Mouse (Mus musculus) midbrain, embryonic 15.5 days (tissue): ENCODE measurements around the gene Trp53rkb. TPM values are rescaled to one million over a fixed set of nuclear protein-coding genes. Genes with fewer than 3 reads are reported as not detected.

Experiments used
- ATAC-seq: fragments of 200-750 bp; cut with Nextera tagmentation; replicated peaks from 2 replicates; pipeline ENCODE4 v1.8.0; 2017; ENCODE audit warnings: moderate TSS enrichment
- H3K27ac ChIP-seq: fragments of 300-500 bp; sonication (generic); 2 replicates; pipeline ENCODE4 v1.5.1; 2015; ENCODE audit warnings: mild to moderate bottlenecking, inconsistent platforms
- H3K27me3 ChIP-seq: fragments of 300-500 bp; sonication (generic); replicated peaks from 2 replicates; pipeline ENCODE4 v1.6.1; 2015; ENCODE audit warnings: inconsistent platforms
- H3K36me3 ChIP-seq: fragments of 300-500 bp; sonication (generic); replicated peaks from 2 replicates; pipeline ENCODE4 v1.6.1; 2015; ENCODE audit warnings: inconsistent platforms
- H3K4me1 ChIP-seq: fragments of 300-500 bp; sonication (generic); 2 replicates; pipeline ENCODE4 v1.6.1; 2015; ENCODE audit warnings: inconsistent platforms
- H3K4me2 ChIP-seq: fragments of 300-500 bp; sonication (generic); 2 replicates; pipeline ENCODE4 v1.6.1; 2015; ENCODE audit warnings: inconsistent platforms, mild to moderate bottlenecking, moderate library complexity
- H3K4me3 ChIP-seq: fragments of 300-500 bp; sonication (generic); 2 replicates; pipeline ENCODE4 v1.5.1; 2015; ENCODE audit warnings: mild to moderate bottlenecking, inconsistent platforms
- H3K9ac ChIP-seq: fragments of 300-500 bp; sonication (generic); 2 replicates; pipeline ENCODE4 v1.6.1; 2015; ENCODE audit warnings: mild to moderate bottlenecking, inconsistent platforms
- H3K9me3 ChIP-seq: fragments of 300-500 bp; sonication (generic); 2 replicates; pipeline ENCODE4 v1.6.1; 2016; ENCODE audit warnings: inconsistent platforms
- WGBS: fragments of 180-500 bp; shearing (Covaris S2); methylation state at CpG from one replicate; pipeline ENCODE4 v1.1.7; 2015; ENCODE audit warnings: mixed read lengths; 5-methylcytosine and 5-hydroxymethylcytosine counted together
- polyA plus RNA-seq: library from polyadenylated mRNA; unstranded; fragments of >200 nt; fragmentation: Nextera tagmentation; extraction: Ambion mirVana; gene quantifications from 2 replicates; pipeline ENCODE4 v1.2.1, GENCODE M21; 2015

Trp53rkb gene
- polyA plus RNA-seq, 1 experiment from 2014 or later: 11.0 TPM

DNA sequence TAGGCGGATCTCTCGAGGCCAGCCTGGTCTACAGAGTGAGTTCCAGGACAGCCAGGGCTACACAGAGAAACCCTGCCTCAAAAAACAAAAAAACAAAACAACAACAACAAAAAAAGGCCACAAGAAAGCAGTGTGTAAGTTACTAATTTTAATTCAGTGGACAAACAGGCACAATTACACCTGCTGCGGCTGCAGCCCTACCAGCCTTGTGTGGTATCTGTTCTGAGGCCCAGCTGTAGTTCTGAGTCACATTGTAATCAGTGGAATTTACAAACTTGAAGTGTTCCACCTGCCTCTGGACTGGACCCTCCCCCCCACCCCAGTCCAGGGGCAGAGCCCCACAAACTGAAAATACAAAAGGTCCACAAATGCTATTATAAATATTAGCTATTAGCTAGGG lies 11.0 kb downstream of the Trp53rkb start:
- Histone ChIP-seq H3K4me1 (peaks cover 9% of the 10 kb centered on the region), H3K27ac (no peak overlapping the region), H3K36me3 (peaks cover 2% of the 10 kb centered on the region), H3K27me3 (no peaks in the 10 kb centered on the region), H3K9ac (no peak overlapping the region), H3K4me3 (no peak overlapping the region), H3K4me2 (no peak overlapping the region), H3K9me3 (no peaks in the 10 kb centered on the region)
- no peak for ATAC-seq
- WGBS: 94% methylated on average over 3 of the region's 3 CpGs

- no peaks in the 10 kb centered on the region for H3K27me3 ChIP-seq
- peak; percentile 84 for ATAC-seq
- peak within 1 kb of the TSS; percentile 87 for H3K4me3 ChIP-seq
- H3K9me3 ChIP-seq: no peaks in the 10 kb centered on the region
- no peaks in the 10 kb centered on the region for H3K36me3 ChIP-seq
- H3K4me2 ChIP-seq: peak within 1 kb of the TSS; percentile 91
- H3K4me1 ChIP-seq: peaks cover 9% of the 10 kb centered on the region
- WGBS: under 1% methylated on average over 66 of the region's 76 CpGs
- peak within 1 kb of the TSS; percentile 65 for H3K27ac ChIP-seq
- peak within 1 kb of the TSS; percentile 84 for H3K9ac ChIP-seq
These were observed 13.2 kb downstream of the Trp53rkb start, which contains the start of gene Arfgef2 for GRCm38 (mm10) chr2:166805250-166806172. Arfgef2 (plus strand) TSS chr2:166805588.

DNA sequence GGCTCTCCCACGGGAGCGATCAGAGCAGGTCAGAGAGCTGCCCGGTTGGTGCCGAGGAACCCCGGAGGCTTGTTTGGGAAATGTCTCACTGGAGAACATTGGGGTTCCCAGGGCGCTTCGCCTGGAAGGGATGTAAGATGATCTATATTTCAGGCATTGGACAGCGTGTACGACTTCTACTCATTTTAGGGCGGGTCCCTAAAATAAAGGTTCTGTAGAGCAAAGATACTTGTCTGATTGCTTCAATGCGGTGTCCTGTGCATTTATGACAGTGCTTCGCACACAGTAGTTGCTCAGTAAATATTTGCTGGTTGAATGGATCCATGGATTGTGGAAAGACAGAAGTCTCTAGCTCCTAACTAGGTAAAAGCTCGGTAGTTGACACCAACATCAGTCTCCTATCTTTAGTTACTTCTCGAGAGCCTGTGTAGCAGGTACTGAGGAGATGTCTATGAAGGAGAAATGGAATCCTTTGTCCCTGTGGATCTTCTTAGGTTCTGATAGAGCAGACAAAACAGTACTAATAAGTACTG lies 13.9 kb downstream of the Trp53rkb start:
- H3K4me2 ChIP-seq: peak overlapping the region; percentile 91
- H3K9ac ChIP-seq: peak overlapping the region; percentile 84
- peak overlapping the region; percentile 87 for H3K4me3 ChIP-seq
- H3K36me3 ChIP-seq: no peaks in the 10 kb centered on the region
- H3K9me3 ChIP-seq: no peaks in the 10 kb centered on the region
- H3K27ac ChIP-seq: peak overlapping the region; percentile 65; the same call in 1 of the 2 replicates
- no peak for ATAC-seq
- peaks cover 9% of the 10 kb centered on the region for H3K4me1 ChIP-seq
- H3K27me3 ChIP-seq: no peaks in the 10 kb centered on the region
- WGBS: 27% methylated on average over 14 of the region's 14 CpGs

DNA sequence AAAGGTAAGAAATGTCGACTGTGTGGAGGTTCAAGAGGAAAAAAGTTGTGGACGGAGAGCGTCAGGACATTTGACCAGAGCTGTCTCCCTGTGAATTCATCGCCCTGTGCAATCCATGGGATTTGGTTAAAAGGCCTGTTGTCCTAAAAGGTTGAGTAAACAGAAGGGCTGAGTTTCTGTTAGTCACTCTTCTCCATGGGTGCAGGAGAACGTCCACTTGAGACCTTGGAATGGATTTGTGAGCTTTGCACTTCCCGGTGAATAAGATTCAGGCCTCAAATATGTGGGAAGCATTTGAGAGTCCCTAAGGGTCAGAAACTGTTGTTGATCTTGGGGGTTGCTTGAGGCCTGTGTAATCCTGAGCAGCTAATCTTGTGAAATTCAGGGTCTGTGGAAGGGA lies 14.5 kb downstream of the Trp53rkb start:
- Histone ChIP-seq H3K4me3 (no peak overlapping the region), H3K36me3 (no peaks in the 10 kb centered on the region), H3K9me3 (no peaks in the 10 kb centered on the region), H3K27ac (no peak overlapping the region), H3K4me1 (peaks cover 9% of the 10 kb centered on the region), H3K4me2 (no peak overlapping the region; the same call in none of the 2 replicates), H3K9ac (no peak overlapping the region), H3K27me3 (no peaks in the 10 kb centered on the region)
- no peak for ATAC-seq
- WGBS: 85% methylated on average over 6 of the region's 6 CpGs

DNA sequence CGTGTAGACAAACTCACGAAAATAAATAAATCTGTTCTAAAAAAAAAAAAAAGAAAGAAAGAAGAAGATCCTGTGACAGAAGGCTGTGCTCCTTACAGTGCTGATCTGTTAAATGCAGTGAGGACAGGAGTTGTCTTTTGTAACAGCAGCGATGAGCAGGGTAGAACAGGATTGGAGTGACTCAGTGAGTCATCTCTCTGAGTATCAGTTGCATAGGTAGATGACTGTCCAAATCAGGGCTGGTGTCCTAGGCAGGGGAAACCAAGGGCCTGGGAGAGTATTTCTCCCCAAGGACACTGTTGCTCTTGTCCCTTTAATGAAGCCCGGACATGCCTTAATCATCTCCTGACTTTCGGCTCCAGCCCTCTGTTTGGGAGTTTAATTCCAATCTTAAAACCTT lies 17.2 kb downstream of the Trp53rkb start:
- Histone ChIP-seq H3K36me3 (no peaks in the 10 kb centered on the region), H3K9me3 (no peaks in the 10 kb centered on the region), H3K4me2 (no peak overlapping the region), H3K27me3 (no peaks in the 10 kb centered on the region), H3K4me3 (no peak overlapping the region), H3K9ac (no peak overlapping the region), H3K4me1 (peaks cover 9% of the 10 kb centered on the region), H3K27ac (no peak overlapping the region)
- WGBS: 88% methylated on average over 5 of the region's 5 CpGs
- no peak for ATAC-seq

- Histone ChIP-seq H3K9me3 (no peaks in the 10 kb centered on the region), H3K27ac (no peak overlapping the region), H3K4me1 (peaks cover 7% of the 10 kb centered on the region), H3K4me2 (no peak overlapping the region), H3K27me3 (no peaks in the 10 kb centered on the region), H3K36me3 (no peaks in the 10 kb centered on the region), H3K4me3 (no peak overlapping the region), H3K9ac (no peak overlapping the region)
- ATAC-seq: no peak
- 78% methylated on average over 10 of the region's 10 CpGs for WGBS
These were observed 18.5 kb downstream of the Trp53rkb start for GRCm38 (mm10) chr2:166810821-166811220.

DNA sequence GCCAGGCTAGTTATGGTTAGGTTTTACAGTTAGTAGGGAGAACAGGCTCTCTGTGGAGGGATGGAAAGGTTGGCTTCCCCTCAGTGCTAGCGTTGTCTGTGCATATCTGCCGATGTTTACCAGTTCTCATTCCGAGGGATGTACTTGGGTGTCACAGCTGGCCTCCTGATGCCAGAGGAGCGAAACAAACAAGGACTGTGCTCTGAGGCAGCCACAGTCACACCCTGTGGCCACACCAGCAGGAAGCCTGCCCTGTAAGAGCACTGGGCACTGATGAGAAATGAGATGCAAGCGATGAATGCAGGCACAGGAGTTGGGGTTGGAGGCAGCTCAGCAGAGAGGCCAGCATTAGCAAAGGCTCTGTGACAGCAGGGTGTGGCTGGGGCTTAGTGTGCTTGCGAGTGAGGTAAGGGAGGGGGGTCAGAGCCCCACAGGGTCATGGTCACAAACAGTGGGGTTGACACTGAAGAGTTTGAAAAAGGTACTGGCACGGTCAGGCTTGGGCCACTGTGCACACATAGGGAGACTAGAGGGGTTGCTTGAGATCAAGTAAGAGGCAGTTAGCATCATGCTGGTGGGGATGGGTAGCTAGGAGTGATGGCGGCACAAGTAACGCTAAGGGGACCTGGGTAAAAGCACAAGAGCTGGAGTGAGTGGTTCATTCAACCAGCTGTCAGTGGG lies 26.3 kb downstream of the Trp53rkb start:
- WGBS: 90% methylated on average over 9 of the region's 9 CpGs
- Histone ChIP-seq H3K4me3 (no peak overlapping the region), H3K4me1 (no peaks in the 10 kb centered on the region; the same call in 1 of the 2 replicates), H3K9me3 (no peaks in the 10 kb centered on the region), H3K27me3 (no peaks in the 10 kb centered on the region), H3K36me3 (no peaks in the 10 kb centered on the region), H3K9ac (no peak overlapping the region), H3K4me2 (no peak overlapping the region), H3K27ac (no peak overlapping the region)
- no peak for ATAC-seq

DNA sequence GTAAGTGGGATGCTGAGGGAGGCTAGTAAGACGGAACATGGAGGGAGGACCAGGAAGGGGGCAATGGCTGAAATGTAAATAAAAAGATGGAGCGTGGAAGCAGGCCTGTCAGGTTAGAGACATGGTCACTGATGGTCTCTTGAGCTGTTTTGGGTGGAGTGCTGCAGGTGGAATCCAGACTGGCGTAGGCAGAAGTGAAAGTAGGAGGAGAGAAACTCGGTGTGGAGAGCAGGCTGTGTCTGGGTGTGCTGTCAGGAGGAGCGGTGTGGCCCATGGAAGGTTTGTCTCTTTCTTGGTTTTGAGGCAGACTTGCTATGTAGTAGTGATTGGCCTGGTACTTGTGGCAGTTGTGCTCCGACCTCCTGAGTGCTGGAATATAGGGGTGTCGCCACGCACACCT lies 27.5 kb downstream of the Trp53rkb start:
- Histone ChIP-seq H3K4me3 (no peak overlapping the region), H3K4me2 (no peak overlapping the region), H3K9ac (no peak overlapping the region), H3K27ac (no peak overlapping the region), H3K9me3 (no peaks in the 10 kb centered on the region), H3K27me3 (no peaks in the 10 kb centered on the region), H3K36me3 (no peaks in the 10 kb centered on the region), H3K4me1 (no peaks in the 10 kb centered on the region; the same call in 1 of the 2 replicates)
- no peak for ATAC-seq
- WGBS: 93% methylated on average over 8 of the region's 8 CpGs

DNA sequence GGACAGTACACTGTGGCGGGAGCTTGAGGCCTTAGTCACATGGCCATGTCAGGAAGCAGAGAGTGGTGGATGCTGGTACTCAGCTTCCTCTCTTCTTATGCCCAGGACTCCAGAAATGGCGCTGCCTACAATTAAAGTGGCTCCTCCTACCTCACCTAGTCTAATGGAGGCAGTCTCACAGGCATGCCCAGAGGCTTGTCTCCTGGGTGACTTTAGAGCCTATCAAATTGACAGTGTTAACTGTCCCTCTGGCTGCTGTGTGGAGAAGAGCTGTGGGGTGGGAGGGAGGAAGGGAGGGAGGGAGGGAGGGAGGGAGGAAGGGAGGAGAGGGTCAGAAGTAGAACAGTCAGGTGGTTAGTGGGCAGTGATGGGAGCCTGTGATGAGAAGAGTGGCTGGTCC lies 28.5 kb downstream of the Trp53rkb start:
- Histone ChIP-seq H3K9ac (no peak overlapping the region), H3K9me3 (no peaks in the 10 kb centered on the region), H3K27ac (no peak overlapping the region), H3K36me3 (no peaks in the 10 kb centered on the region), H3K4me3 (no peak overlapping the region), H3K27me3 (no peaks in the 10 kb centered on the region), H3K4me1 (no peaks in the 10 kb centered on the region; the same call in 1 of the 2 replicates), H3K4me2 (no peak overlapping the region)
- ATAC-seq: no peak
- WGBS: 63% methylated on average over 2 of the region's 2 CpGs

GRCm38 (mm10) chr2:166821406-166821805 lies 29.1 kb downstream of the Trp53rkb start:
- Histone ChIP-seq H3K27ac (no peak overlapping the region), H3K4me1 (no peaks in the 10 kb centered on the region; the same call in 1 of the 2 replicates), H3K4me2 (no peak overlapping the region), H3K9me3 (no peaks in the 10 kb centered on the region), H3K9ac (no peak overlapping the region), H3K4me3 (no peak overlapping the region), H3K36me3 (no peaks in the 10 kb centered on the region), H3K27me3 (no peaks in the 10 kb centered on the region)
- WGBS: 93% methylated on average over 3 of the region's 3 CpGs
- no peak for ATAC-seq

DNA sequence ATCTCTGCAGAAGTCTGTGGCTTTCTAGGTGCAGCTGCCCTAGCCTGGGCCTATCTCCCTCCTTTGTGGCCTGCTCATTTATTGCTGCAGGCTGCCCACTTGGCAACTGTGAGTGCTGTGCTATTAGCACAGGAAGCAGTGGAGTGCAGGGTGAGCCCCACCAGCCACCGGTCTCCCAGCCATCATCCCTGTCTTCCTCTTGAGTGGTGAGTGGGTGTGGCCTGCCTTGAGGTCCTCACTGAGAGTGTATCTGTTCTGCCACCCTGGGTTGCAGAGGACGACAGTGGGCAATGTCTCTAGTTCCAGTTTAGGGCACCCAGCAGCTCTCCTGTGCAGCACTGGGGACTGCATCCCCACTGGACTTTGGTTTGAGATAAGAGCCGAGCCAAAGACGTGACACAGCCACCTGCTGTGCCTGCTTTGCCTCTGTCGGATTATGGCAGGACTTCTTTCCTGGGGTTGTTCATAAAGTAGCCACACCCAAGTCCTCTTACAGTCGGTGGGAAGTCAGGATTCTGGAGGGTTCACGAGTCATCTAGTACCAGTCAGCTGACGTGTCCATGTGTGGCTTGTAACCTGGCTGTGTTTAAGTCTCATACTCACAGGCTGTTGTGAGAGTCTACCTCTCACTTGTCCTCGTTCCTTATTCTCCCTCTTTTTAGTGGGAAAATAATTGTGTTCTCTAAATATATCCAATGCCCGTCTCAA lies 29.9 kb downstream of the Trp53rkb start:
- no peak overlapping the region for H3K9ac ChIP-seq
- no peaks in the 10 kb centered on the region; the same call in 1 of the 2 replicates for H3K4me1 ChIP-seq
- no peaks in the 10 kb centered on the region for H3K9me3 ChIP-seq
- no peak overlapping the region for H3K4me3 ChIP-seq
- H3K27ac ChIP-seq: no peak overlapping the region
- H3K4me2 ChIP-seq: no peak overlapping the region
- WGBS: 70% methylated on average over 10 of the region's 10 CpGs
- H3K27me3 ChIP-seq: no peaks in the 10 kb centered on the region
- no peak for ATAC-seq
- H3K36me3 ChIP-seq: no peaks in the 10 kb centered on the region

DNA sequence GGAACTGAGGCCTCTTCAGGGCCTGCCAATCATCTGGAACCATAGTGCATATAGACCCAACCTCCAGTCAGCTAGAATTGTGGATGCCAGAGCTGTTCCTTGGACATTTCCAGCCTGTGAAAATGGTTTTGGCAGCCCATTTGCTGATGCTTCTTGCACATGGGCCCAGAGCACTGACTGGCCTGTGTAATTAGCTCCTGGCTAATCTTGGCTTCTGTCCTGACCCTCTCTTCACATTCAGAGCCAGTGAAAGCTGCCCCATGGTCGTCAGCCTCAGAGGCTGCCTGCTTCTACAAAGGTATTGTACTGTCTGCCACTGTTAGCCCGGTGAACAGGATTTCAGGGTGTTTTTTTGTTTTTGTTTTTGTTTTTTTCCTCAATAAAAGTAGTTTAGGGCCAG lies 30.6 kb downstream of the Trp53rkb start:
- H3K9ac ChIP-seq: no peak overlapping the region
- no peaks in the 10 kb centered on the region for H3K9me3 ChIP-seq
- no peaks in the 10 kb centered on the region for H3K27me3 ChIP-seq
- WGBS: 69% methylated on average over 2 of the region's 2 CpGs
- no peak overlapping the region for H3K4me3 ChIP-seq
- no peaks in the 10 kb centered on the region; the same call in 1 of the 2 replicates for H3K36me3 ChIP-seq
- no peaks in the 10 kb centered on the region; the same call in 1 of the 2 replicates for H3K4me1 ChIP-seq
- H3K4me2 ChIP-seq: no peak overlapping the region
- ATAC-seq: no peak
- no peak overlapping the region for H3K27ac ChIP-seq
